Mouse (Mus musculus) intestine, embryonic 15.5 days (tissue): Measurements from ENCODE around the gene Gjc3. TPM values are rescaled to one million over a fixed set of nuclear protein-coding genes. Genes with fewer than 3 reads are reported as not detected.

Source experiments
- polyA plus RNA-seq: library from polyadenylated mRNA; unstranded; fragments of >200 nt; fragmentation: Nextera tagmentation; extraction: Ambion mirVana; gene quantifications from 2 replicates; pipeline ENCODE4 v1.2.1, GENCODE M21; 2015

The Gjc3 gene
- polyA plus RNA-seq, 1 experiment from 2014 or later = 0.64 TPM

Other genes starting within 250 kb of the Gjc3 start
- gene Nyap1, start 221.5 kb downstream of the Gjc3 start, polyA plus RNA-seq = 2.3 and 2.8 TPM in 2 replicates
- gene Tsc22d4, start 217.4 kb downstream of the Gjc3 start, polyA plus RNA-seq = 117 and 118 TPM in 2 replicates
- 22.3 and 22.7 TPM in 2 replicates for gene Ppp1r35, start 184.2 kb downstream of the Gjc3 start, polyA plus RNA-seq
- gene Mepce, start 175.4 kb downstream of the Gjc3 start, polyA plus RNA-seq = 8.9 and 9.2 TPM in 2 replicates
- gene Zcwpw1, start 175.3 kb downstream of the Gjc3 start, polyA plus RNA-seq = 13.6 and 15.6 TPM in 2 replicates
- gene Pilra, start 126.8 kb downstream of the Gjc3 start, polyA plus RNA-seq = 2.5 and 2.9 TPM in 2 replicates
- gene Pilrb1, start 105.0 kb downstream of the Gjc3 start, polyA plus RNA-seq = 1.1 and 2.8 TPM in 2 replicates
- 0.74 and 1.2 TPM in 2 replicates for gene Pilrb2, start 91.3 kb downstream of the Gjc3 start, polyA plus RNA-seq
- gene Cyp3a13, start 41.5 kb downstream of the Gjc3 start, polyA plus RNA-seq = 32.9 and 33.1 TPM in 2 replicates
- 0.14 and 0.25 TPM in 2 replicates for gene Azgp1, start 18.4 kb upstream of the Gjc3 start, polyA plus RNA-seq
- not detected in 2 replicates for gene Smok3a, start 58.2 kb upstream of the Gjc3 start, polyA plus RNA-seq
- not detected in 2 replicates for gene Smok3b, start 58.3 kb upstream of the Gjc3 start, polyA plus RNA-seq
- gene Smok3c, start 90.1 kb upstream of the Gjc3 start, polyA plus RNA-seq = not detected in 2 replicates
- gene Zkscan1, start 122.0 kb upstream of the Gjc3 start, polyA plus RNA-seq = 13.7 and 15.0 TPM in 2 replicates
- 43.3 and 45.9 TPM in 2 replicates for gene Zscan21, start 153.8 kb upstream of the Gjc3 start, polyA plus RNA-seq
- gene Zfp113, start 192.6 kb upstream of the Gjc3 start, polyA plus RNA-seq = 15.8 and 16.4 TPM in 2 replicates
- gene Cops6, start 198.0 kb upstream of the Gjc3 start, polyA plus RNA-seq = 276 and 300 TPM in 2 replicates
- 19.8 and 20.6 TPM in 2 replicates for gene Ap4m1, start 208.9 kb upstream of the Gjc3 start, polyA plus RNA-seq
- 153 and 165 TPM in 2 replicates for gene Mcm7, start 209.3 kb upstream of the Gjc3 start, polyA plus RNA-seq
- 67.8 and 70.0 TPM in 2 replicates for gene Taf6, start 224.4 kb upstream of the Gjc3 start, polyA plus RNA-seq
- 37.0 and 38.8 TPM in 2 replicates for gene Cnpy4, start 224.4 kb upstream of the Gjc3 start, polyA plus RNA-seq
- 7.5 TPM in 2 replicates for gene Mblac1, start 231.2 kb upstream of the Gjc3 start, polyA plus RNA-seq